Mouse (Mus musculus) CH12.LX (cell line): ENCODE results near the gene Tia1. TPM values are rescaled to one million over a fixed set of nuclear protein-coding genes. Genes with fewer than 3 reads are reported as not detected.

ENCODE experiments used
- DNase-seq: peaks from one replicate; pipeline ENCODE4 v3.0.0-alpha.2; 2013; ENCODE audit errors: extremely low read depth
- H3K27ac ChIP-seq: 2 replicates; pipeline ENCODE4 v1.5.1; 2012; ENCODE audit warnings: low read depth, mild to moderate bottlenecking, control low read depth, moderate library complexity; ENCODE audit not compliant: insufficient read depth
- H3K27me3 ChIP-seq: replicated peaks from 2 replicates; pipeline ENCODE3; 2012; ENCODE audit warnings: inconsistent platforms
- H3K36me3 ChIP-seq, 2 experiments: replicated peaks in 1 of 2; 2 replicates each; pipeline versions ENCODE3 to v1.6.1; 2012; ENCODE audit warnings: inconsistent platforms in 1 of 2, low read length in 1 of 2, mild to moderate bottlenecking in 1 of 2, mixed read lengths in 1 of 2, moderate library complexity in 1 of 2; ENCODE audit not compliant: control insufficient read depth in 1 of 2, insufficient read depth in 1 of 2
- H3K4me1 ChIP-seq, 2 experiments: 2 replicates each; pipeline ENCODE4 v1.6.1; 2012; ENCODE audit warnings: inconsistent platforms in 1 of 2, moderate library complexity in 1 of 2; ENCODE audit not compliant: insufficient read depth in 2 of 2, control insufficient read depth in 1 of 2
- H3K4me2 ChIP-seq: 2 replicates; pipeline ENCODE4 v1.6.1; 2012; ENCODE audit warnings: low read depth, mild to moderate bottlenecking, control low read depth; ENCODE audit not compliant: poor library complexity, insufficient read depth, severe bottlenecking
- H3K4me3 ChIP-seq, 3 experiments: fragments of 150-350 bp in 1 of 3; sonication (generic) in 1 of 3; replicated peaks in 1 of 3; 2 replicates each; pipeline versions ENCODE3 to v1.5.1; 2011 to 2012; ENCODE audit warnings: low read depth in 2 of 3, low read length in 2 of 3, mild to moderate bottlenecking in 2 of 3, moderate library complexity in 2 of 3, control low read depth in 1 of 3, improper control_type of control experiment in 1 of 3, inconsistent platforms in 1 of 3, mixed read lengths in 1 of 3; ENCODE audit not compliant: poor library complexity in 1 of 3
- H3K79me2 ChIP-seq: replicated peaks from 2 replicates; pipeline ENCODE4 v1.6.1; 2012; ENCODE audit warnings: mild to moderate bottlenecking, moderate library complexity; ENCODE audit not compliant: control insufficient read depth, poor library complexity, insufficient read depth, severe bottlenecking; ENCODE audit errors: extremely low read depth
- H3K9ac ChIP-seq: 2 replicates; pipeline ENCODE4 v1.6.1; 2012; ENCODE audit warnings: low read depth, mild to moderate bottlenecking, control low read depth, moderate library complexity; ENCODE audit not compliant: insufficient read depth
- H3K9me3 ChIP-seq: replicated peaks from 2 replicates; pipeline ENCODE3; 2012; ENCODE audit warnings: low read length, inconsistent platforms, mixed read lengths
- CHD1 ChIP-seq: IDR thresholded peaks from 2 replicates; pipeline ENCODE4 v1.6.1; 2012; ENCODE audit warnings: low read depth, low read length, improper control_type of control experiment, inconsistent platforms
- CHD2 ChIP-seq: IDR thresholded peaks from 2 replicates; pipeline ENCODE4 v1.6.1; 2011; ENCODE audit warnings: low read length, improper control_type of control experiment
- CTCF ChIP-seq, 2 experiments: IDR thresholded peaks in 1 of 2; conservative IDR thresholded peaks in 1 of 2; 2 replicates each; pipeline ENCODE4 v1.5.1; 2011 to 2012; ENCODE audit warnings: low read depth in 2 of 2, low read length in 2 of 2, improper control_type of control experiment in 1 of 2, inconsistent platforms in 1 of 2, mild to moderate bottlenecking in 1 of 2, moderate library complexity in 1 of 2
- E2F4 ChIP-seq: IDR thresholded peaks from 2 replicates; pipeline ENCODE4 v1.6.1; 2011; ENCODE audit warnings: low read depth, low read length, improper control_type of control experiment; ENCODE audit not compliant: insufficient replicate concordance
- ELF1 ChIP-seq: IDR thresholded peaks from 2 replicates; pipeline ENCODE4 v1.6.1; 2014; ENCODE audit warnings: low read depth, mild to moderate bottlenecking, inconsistent platforms, low read length, improper control_type of control experiment
- JUN ChIP-seq: IDR thresholded peaks from 2 replicates; pipeline ENCODE4 v1.6.1; 2011; ENCODE audit warnings: low read depth, mild to moderate bottlenecking, low read length, improper control_type of control experiment, moderate library complexity; ENCODE audit not compliant: insufficient read depth
- JUND ChIP-seq: conservative IDR thresholded peaks from 2 replicates; pipeline ENCODE4 v1.6.1; 2011; ENCODE audit warnings: low read depth, low read length, improper control_type of control experiment
- KAT2A ChIP-seq: IDR thresholded peaks from 2 replicates; pipeline ENCODE4 v1.6.1; 2012; ENCODE audit warnings: low read length, improper control_type of control experiment, inconsistent platforms; ENCODE audit not compliant: insufficient replicate concordance
- MAFK ChIP-seq: IDR thresholded peaks from 2 replicates; pipeline ENCODE4 v1.6.1; 2011; ENCODE audit warnings: low read length, improper control_type of control experiment; ENCODE audit not compliant: insufficient replicate concordance
- MAX ChIP-seq: IDR thresholded peaks from 2 replicates; pipeline ENCODE4 v1.6.1; 2011; ENCODE audit warnings: low read length, improper control_type of control experiment
- MXI1 ChIP-seq: IDR thresholded peaks from 2 replicates; pipeline ENCODE4 v1.6.1; 2011; ENCODE audit warnings: mild to moderate bottlenecking, low read depth, low read length, improper control_type of control experiment
- MYC ChIP-seq: IDR thresholded peaks from 2 replicates; pipeline ENCODE4 v1.6.1; 2011; ENCODE audit warnings: low read depth, mild to moderate bottlenecking, improper control_type of control experiment, low read length
- NRF1 ChIP-seq: IDR thresholded peaks from 2 replicates; pipeline ENCODE4 v1.6.1; 2014; ENCODE audit warnings: low read depth, mild to moderate bottlenecking, inconsistent platforms, low read length, improper control_type of control experiment, moderate library complexity
- POLR2A ChIP-seq: IDR thresholded peaks from 2 replicates; pipeline ENCODE4 v1.6.1; 2011; ENCODE audit warnings: low read depth, mild to moderate bottlenecking, improper control_type of control experiment, low read length
- RAD21 ChIP-seq: IDR thresholded peaks from 2 replicates; pipeline ENCODE4 v1.6.1; 2011; ENCODE audit warnings: low read depth, mild to moderate bottlenecking, low read length, improper control_type of control experiment, moderate library complexity
- TBP ChIP-seq: conservative IDR thresholded peaks from 2 replicates; pipeline ENCODE4 v1.6.1; 2011; ENCODE audit warnings: low read depth, low read length, improper control_type of control experiment
- USF1 ChIP-seq: IDR thresholded peaks from 2 replicates; pipeline ENCODE4 v1.6.1; 2014; ENCODE audit warnings: low read depth, mild to moderate bottlenecking, inconsistent platforms, low read length, improper control_type of control experiment
- USF2 ChIP-seq: conservative IDR thresholded peaks from 2 replicates; pipeline ENCODE4 v1.6.1; 2011; ENCODE audit warnings: low read depth, low read length, improper control_type of control experiment
- ZKSCAN1 ChIP-seq: IDR thresholded peaks from 2 replicates; pipeline ENCODE4 v1.6.1; 2012; ENCODE audit warnings: low read depth, inconsistent platforms, low read length, improper control_type of control experiment, borderline replicate concordance
- ZNF384 ChIP-seq: IDR thresholded peaks from 2 replicates; pipeline ENCODE4 v1.6.1; 2012; ENCODE audit warnings: low read depth, low read length, improper control_type of control experiment, inconsistent platforms
- dilution Hi-C: fragments of 300-500 bp; cut with MboI; formaldehyde crosslinking; loops from 2 replicates; pipeline ENCODE4 v1.14.3; 2020; ENCODE audit warnings: low sequenced_read_pairs; ENCODE audit not compliant: extremely low pct_unique_long_range_greater_than_20kb, extremely low pct_ligation_motif_present
- in situ Hi-C: fragments of 300-500 bp; cut with MboI; formaldehyde crosslinking; loops from 3 replicates; pipeline ENCODE4 v1.14.3; 2019; ENCODE audit warnings: low sequenced_read_pairs, low pct_ligation_motif_present, low pct_unique_long_range_greater_than_20kb, mixed read lengths
- polyA plus RNA-seq: library from polyadenylated mRNA; unstranded; fragments of >175 nt; gene quantifications from 2 replicates; pipeline ENCODE4 v1.2.1, GENCODE M21; 2012; ENCODE audit warnings: low read depth; ENCODE audit not compliant: insufficient read length
- total RNA-seq, 2 experiments: library from RNA; depleted of rRNA; stranded (reverse); fragments of 300-350 nt in 1 of 2; fragments of >200 nt in 1 of 2; gene quantifications; 2 replicates each; pipeline ENCODE4 v1.2.3; 2012 to 2014

Tia1 gene
- total and polyA plus RNA-seq, 3 experiments = 31.8 to 41.4 (median 34.0) TPM

- TF ChIP-seq CHD1 (0 out of 2 replicates have a peak, but pooled peaks have one; percentile 49), POLR2A (no peak), MYC (peak; percentile 75), MXI1 (peak; percentile 76; the same call in 1 of the 2 replicates), TBP (no peak), NRF1 (peak; percentile 54), RAD21 (peak; percentile 98), JUND (peak; percentile 12; the same call in 1 of the 2 replicates), MAX (peak; percentile 77), ELF1 (peak; percentile 39; the same call in 1 of the 2 replicates), KAT2A (no peak)
- TF ChIP-seq, all 38 proteins: peak for 25
Measured at GRCm38 (mm10) chr6:86400972-86401371, 3.0 kb upstream of the Tia1 start (continued).

- Histone ChIP-seq H3K9ac (peak overlapping the region; percentile 76), H3K4me1 (peaks cover 2 to 24% of the 10 kb centered on the region in 2 experiments; a peak in 3 of 4 replicates), H3K36me3 (peaks cover 0 to 10% of the 10 kb centered on the region in 2 experiments), H3K4me2 (peak overlapping the region; percentile 84), H3K79me2 (peaks cover 27% of the 10 kb centered on the region), H3K27ac (no peak overlapping the region), H3K27me3 (peaks cover 8% of the 10 kb centered on the region), H3K4me3 (peak overlapping the region; percentile 54 to 96 (median 94)), H3K9me3 (no peaks in the 10 kb centered on the region)
- dilution Hi-C loops (no loop called here), in situ Hi-C loops (loop anchor here (5.0 kb wide), 1 partner anchor 36 kb away; the partner anchor contains the start of gene Fam136a)
- TF ChIP-seq ZNF384 = 0 out of 2 replicates have a peak, but pooled peaks have one; percentile 12
- TF ChIP-seq TBP = no peak
- peak; percentile 96 for TF ChIP-seq CHD2
- no peak for DNase-seq
Measured at GRCm38 (mm10) chr6:86402681-86403607, 1.1 kb upstream of the Tia1 start.

- dilution Hi-C loops (no loop called here), in situ Hi-C loops (loop anchor here (5.0 kb wide), 1 partner anchor 36 kb away; the partner anchor contains the start of gene Fam136a)
- Histone ChIP-seq H3K36me3 (peaks cover 0 to 13% of the 10 kb centered on the region in 2 experiments), H3K27ac (no peak overlapping the region), H3K79me2 (peaks cover 30% of the 10 kb centered on the region), H3K4me2 (no peak overlapping the region; the same call in 1 of the 2 replicates), H3K4me1 (peaks cover 0 to 21% of the 10 kb centered on the region in 2 experiments; a peak in 2 of 4 replicates), H3K9ac (peak overlapping the region; percentile 76; the same call in 1 of the 2 replicates), H3K9me3 (no peaks in the 10 kb centered on the region), H3K4me3 (peak overlapping the region; percentile 54 to 96 (median 94)), H3K27me3 (peaks cover 8% of the 10 kb centered on the region)
- peak; percentile 87 for DNase-seq
- TF ChIP-seq CHD1 (no peak), KAT2A (0 out of 2 replicates have a peak, but pooled peaks have one; percentile 76), ELF1 (peak; percentile 97), NRF1 (no peak), CTCF (conservative IDR thresholded peaks at IDR 0.05 in 1 of 2, IDR thresholded peaks at IDR 0.05 in 1 of 2; ENCODE audit: low read depth in 2 of 2, low read length in 2 of 2) (no peak), E2F4 (peak; percentile 60; the same call in 1 of the 2 replicates), MAFK (peak; percentile 96), TBP (peak; percentile 100), MAX (no peak), ZKSCAN1 (no peak), USF1 (no peak), JUN (no peak), ZNF384 (no peak), USF2 (no peak)
Measured at GRCm38 (mm10) chr6:86403728-86404099, 305 bp upstream of the Tia1 start.
